Mouse (Mus musculus): Measurements from ENCODE around the gene Fam167b. TPM values are rescaled to one million over a fixed set of nuclear protein-coding genes. Genes with fewer than 3 reads are reported as not detected.

The Fam167b gene
- total and polyA plus RNA-seq, 3 experiments: 1.1 to 1.2 TPM; not detected in 1

DNA sequence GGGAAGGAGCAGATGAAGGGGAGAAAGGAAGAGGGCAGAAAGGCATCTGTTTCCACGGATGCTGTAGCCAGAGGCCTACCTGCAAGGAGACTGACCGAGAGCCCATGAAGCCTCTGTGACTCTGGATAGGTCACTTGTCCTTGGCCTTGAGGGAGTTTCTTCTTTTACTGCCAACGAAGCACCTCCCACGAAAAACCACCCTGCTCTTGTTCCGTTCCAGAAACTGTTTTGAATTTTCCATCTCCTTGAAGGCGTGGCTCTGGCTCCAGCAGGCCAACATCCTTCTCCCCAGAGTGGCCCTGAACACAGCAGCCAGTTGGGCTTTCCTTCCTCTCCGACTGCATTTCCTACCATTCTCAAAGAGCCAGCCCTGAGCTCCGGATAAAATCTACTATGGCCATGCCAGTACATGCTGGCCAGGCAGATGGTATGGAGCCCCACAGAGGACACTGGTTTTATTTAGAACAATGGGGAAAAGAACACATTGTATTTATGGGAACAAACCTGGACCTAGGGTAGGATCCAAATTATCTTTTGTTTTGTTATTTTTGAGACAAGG, 43.0 kb upstream of the Fam167b start:
- peak overlapping the region; percentile 52 for H3K4me2 ChIP-seq (ENCODE audit: insufficient read depth, low read depth, poor library complexity, severe bottlenecking)
- peak overlapping the region; percentile 57 for H3K9ac ChIP-seq (ENCODE audit: insufficient read depth, low read depth)
- peak overlapping the region; percentile 47 to 53 (median 49) for H3K4me3 ChIP-seq (replicated peaks in 1 of 3; ENCODE audit: low read depth in 2 of 3, low read length in 2 of 3, poor library complexity in 1 of 3)
- DNase-seq (ENCODE audit: extremely low read depth): peak; percentile 88
- H3K27me3 ChIP-seq (replicated peaks): no peaks in the 10 kb centered on the region
- H3K79me2 ChIP-seq (replicated peaks; ENCODE audit: control insufficient read depth, extremely low read depth, insufficient read depth, poor library complexity, severe bottlenecking): no peaks in the 10 kb centered on the region
- no peaks in the 10 kb centered on the region for H3K9me3 ChIP-seq (replicated peaks; ENCODE audit: low read length)
- peaks cover 19 to 38% of the 10 kb centered on the region in 2 experiments for H3K36me3 ChIP-seq (replicated peaks in 1 of 2; ENCODE audit: control insufficient read depth in 1 of 2, insufficient read depth in 1 of 2, low read length in 1 of 2)
- H3K27ac ChIP-seq (ENCODE audit: insufficient read depth, low read depth): peak overlapping the region; percentile 74
- dilution Hi-C loops (cut with MboI; ENCODE audit: extremely low pct_ligation_motif_present, extremely low pct_unique_long_range_greater_than_20kb, low sequenced_read_pairs) (no loop called here), in situ Hi-C loops (cut with MboI; ENCODE audit: low pct_ligation_motif_present, low pct_unique_long_range_greater_than_20kb, low sequenced_read_pairs) (loop anchor here (25.0 kb wide), 1 partner anchor 259 kb away; no protein-coding TSS in a partner anchor)
- H3K4me1 ChIP-seq (ENCODE audit: control insufficient read depth in 1 of 2, insufficient read depth in 2 of 2): peaks cover 11 to 71% of the 10 kb centered on the region in 2 experiments
- TF ChIP-seq EP300 (IDR thresholded peaks at IDR 0.05; ENCODE audit: low read length): peak; percentile 52; the same call in 1 of the 2 replicates
- peak; percentile 67 for TF ChIP-seq POLR2A (IDR thresholded peaks at IDR 0.05; ENCODE audit: low read depth, low read length)
- TF ChIP-seq IRF4 (IDR thresholded peaks at IDR 0.05; ENCODE audit: low read depth, low read length): no peak; the same call in 1 of the 2 replicates
- no peak; the same call in 1 of the 2 replicates for TF ChIP-seq MAFK (IDR thresholded peaks at IDR 0.05; ENCODE audit: insufficient replicate concordance, low read length)
- no peak for TF ChIP-seq UBTF (IDR thresholded peaks at IDR 0.05; ENCODE audit: low read depth, low read length)
- peak; percentile 62; the same call in 1 of the 2 replicates for TF ChIP-seq NELFE (IDR thresholded peaks at IDR 0.05; ENCODE audit: low read depth, low read length)
- peak; percentile 72 for TF ChIP-seq TCF12 (IDR thresholded peaks at IDR 0.05; ENCODE audit: low read depth, low read length)
- TF ChIP-seq E2F4 (IDR thresholded peaks at IDR 0.05; ENCODE audit: insufficient replicate concordance, low read depth, low read length): no peak
- no peak for TF ChIP-seq ZC3H11A (IDR thresholded peaks at IDR 0.05; ENCODE audit: low read depth, low read length)
- no peak for TF ChIP-seq GABPA (IDR thresholded peaks at IDR 0.05; ENCODE audit: insufficient replicate concordance, low read depth, low read length)
- TF ChIP-seq TBP (conservative IDR thresholded peaks at IDR 0.05; ENCODE audit: low read depth, low read length): peak; percentile 55; the same call in 1 of the 2 replicates
- peak; percentile 78 for TF ChIP-seq MYC (IDR thresholded peaks at IDR 0.05; ENCODE audit: low read depth, low read length)
- 0 out of 2 replicates have a peak, but pooled peaks have one; percentile 18 for TF ChIP-seq KAT2A (IDR thresholded peaks at IDR 0.05; ENCODE audit: insufficient replicate concordance, low read length)
- no peak for TF ChIP-seq ZKSCAN1 (IDR thresholded peaks at IDR 0.05; ENCODE audit: borderline replicate concordance, low read depth, low read length)
- peak; percentile 7; the same call in 1 of the 2 replicates for TF ChIP-seq MEF2A (IDR thresholded peaks at IDR 0.05; ENCODE audit: borderline replicate concordance, low read depth, low read length)
- no peak for TF ChIP-seq NRF1 (IDR thresholded peaks at IDR 0.05; ENCODE audit: low read depth, low read length)
- no peak for TF ChIP-seq USF2 (conservative IDR thresholded peaks at IDR 0.05; ENCODE audit: low read depth, low read length)
- peak; percentile 70; the same call in 1 of the 2 replicates for TF ChIP-seq SIN3A (IDR thresholded peaks at IDR 0.05; ENCODE audit: low read length)
- peak; percentile 46 for TF ChIP-seq ETS1 (conservative IDR thresholded peaks at IDR 0.05; ENCODE audit: low read depth, low read length)
- no peak for TF ChIP-seq RAD21 (IDR thresholded peaks at IDR 0.05; ENCODE audit: low read depth, low read length)
- no peak for TF ChIP-seq PAX5 (IDR thresholded peaks at IDR 0.05; ENCODE audit: low read length)
